ENCODE assay signal across 24 mouse cellular contexts in the genomic region with DNA sequence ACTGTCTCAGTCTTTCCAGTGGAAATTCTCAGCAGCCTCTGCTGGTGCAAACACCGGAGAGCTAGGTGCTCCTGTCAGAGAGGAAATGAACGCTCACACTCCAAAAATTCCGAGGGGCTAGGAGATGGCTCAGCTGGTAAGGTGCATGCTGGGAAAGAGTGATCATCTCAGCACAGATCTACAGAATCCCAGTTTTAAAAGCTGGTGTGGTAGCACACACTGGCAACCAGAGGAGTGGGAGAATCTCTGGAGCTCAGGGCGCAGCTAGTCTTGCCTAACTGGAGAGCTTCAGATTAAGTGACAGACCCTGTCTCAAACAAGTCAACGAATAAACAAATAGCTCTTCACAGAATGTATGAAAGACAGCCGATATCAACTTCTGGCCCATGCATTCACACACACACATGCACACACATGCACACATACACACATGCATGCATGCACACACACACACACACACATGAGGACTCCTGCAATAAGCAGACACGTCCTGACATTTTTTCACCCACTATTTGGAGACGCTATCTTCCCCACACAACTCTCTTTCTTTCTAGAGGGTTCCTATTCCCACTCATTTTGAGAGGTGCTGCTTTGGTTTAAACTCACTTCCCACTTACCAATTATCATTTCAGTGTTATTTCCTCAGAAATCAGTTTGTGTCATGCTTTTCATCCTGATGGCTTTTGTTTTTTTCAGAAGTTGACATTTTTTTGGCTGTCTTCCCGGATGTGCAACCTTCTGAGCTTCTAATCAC. TPM values are rescaled to one million over a fixed set of nuclear protein-coding genes. Genes with fewer than 3 reads are reported as not detected.
DNase-seq lines count a peak whose midpoint lies in the region; ATAC-seq and TF ChIP-seq lines count a peak whose summit lies in the region.
"Had no signal": no experiment of that assay in that cellular context is flagged by ENCODE, and none has a peak within 500 bp of the region (broad histone marks: within the 10 kb centered on the region; RNA-seq: fewer than 3 reads in every experiment).

No protein-coding gene starts in this region.

- H3K4me2 ChIP-seq in forebrain, embryonic 14.5 days (ENCODE audit: low read length): no peak overlapping the region
- no peak overlapping the region for H3K4me2 ChIP-seq in forebrain, embryonic 12.5 days
- H3K4me2 ChIP-seq: embryonic facial prominence, embryonic 13.5 days; heart, embryonic 12.5 days; hindbrain, embryonic 14.5 days; limb, embryonic 13.5 days; liver, embryonic 13.5 days; lung, embryonic 15.5 days; midbrain, embryonic 12.5 days; neural tube, embryonic 13.5 days had no signal

- TF ChIP-seq POLR2A in brain, embryonic 14.5 days (IDR thresholded peaks at IDR 0.05; ENCODE audit: borderline replicate concordance, extremely low read depth, insufficient read depth, insufficient read length, poor library complexity, severe bottlenecking): no peak

- H3K27ac ChIP-seq in forebrain, embryonic 14.5 days (ENCODE audit: low read depth, low read length): 0 out of 2 replicates have a peak overlapping the region, but pooled peaks have one; percentile 17
- H3K27ac ChIP-seq in forebrain, embryonic 12.5 days: no peak overlapping the region
- peak overlapping the region; percentile 33; the same call in 1 of the 2 replicates for H3K27ac ChIP-seq in layer of hippocampus, adult 2 months
- H3K27ac ChIP-seq in embryonic facial prominence, embryonic 10.5 days (replicated peaks): no peak overlapping the region
- H3K27ac ChIP-seq: embryonic facial prominence, embryonic 13.5 days; hindbrain, embryonic 14.5 days; limb, embryonic 13.5 days; liver, embryonic 13.5 days; lung, embryonic 15.5 days; midbrain, embryonic 12.5 days; neural tube, embryonic 13.5 days had no signal

- H3K36me3 ChIP-seq in forebrain, embryonic 14.5 days (ENCODE audit: control insufficient read depth, insufficient read depth, low read length): no peaks in the 10 kb centered on the region
- no peaks in the 10 kb centered on the region for H3K36me3 ChIP-seq in forebrain, embryonic 12.5 days (replicated peaks)
- no peaks in the 10 kb centered on the region for H3K36me3 ChIP-seq in embryonic facial prominence, embryonic 10.5 days (replicated peaks)
- H3K36me3 ChIP-seq: embryonic facial prominence, embryonic 13.5 days; G1E; heart, embryonic 12.5 days; limb, embryonic 13.5 days; liver, embryonic 13.5 days; lung, embryonic 15.5 days; midbrain, embryonic 12.5 days; neural tube, embryonic 13.5 days had no signal

- WGBS in forebrain, embryonic 14.5 days: 65% methylated on average over 9 of the region's 9 CpGs
- WGBS in forebrain, embryonic 12.5 days: 86% methylated on average over 9 of the region's 9 CpGs
- WGBS in embryonic facial prominence, embryonic 10.5 days: 88% methylated on average over 9 of the region's 9 CpGs

- TF ChIP-seq CTCF in layer of hippocampus, adult 2 months (conservative IDR thresholded peaks at IDR 0.05): no peak
- no peak for TF ChIP-seq CTCF in brain, embryonic 14.5 days (IDR thresholded peaks at IDR 0.05; ENCODE audit: borderline replicate concordance, extremely low read depth, insufficient read depth, insufficient read length)

- no peaks in the 10 kb centered on the region for H3K9me3 ChIP-seq in forebrain, embryonic 14.5 days (replicated peaks; ENCODE audit: control insufficient read depth, low read length)
- H3K9me3 ChIP-seq in forebrain, embryonic 12.5 days: no peaks in the 10 kb centered on the region
- peaks cover 4% of the 10 kb centered on the region; the same call in 1 of the 2 replicates for H3K9me3 ChIP-seq in embryonic facial prominence, embryonic 10.5 days
- H3K9me3 ChIP-seq: G1E; limb, embryonic 13.5 days; liver, embryonic 13.5 days; lung, embryonic 15.5 days; midbrain, embryonic 12.5 days; neural tube, embryonic 13.5 days had no signal

- H3K9ac ChIP-seq in forebrain, embryonic 14.5 days (ENCODE audit: low read length): no peak overlapping the region
- no peak overlapping the region for H3K9ac ChIP-seq in forebrain, embryonic 12.5 days
- H3K9ac ChIP-seq: embryonic facial prominence, embryonic 13.5 days; heart, embryonic 12.5 days; hindbrain, embryonic 14.5 days; limb, embryonic 13.5 days; liver, embryonic 13.5 days; lung, embryonic 15.5 days; midbrain, embryonic 12.5 days; neural tube, embryonic 13.5 days had no signal

- H3K27me3 ChIP-seq in forebrain, embryonic 14.5 days (replicated peaks; ENCODE audit: control insufficient read depth, insufficient read depth, low read length): no peaks in the 10 kb centered on the region
- no peaks in the 10 kb centered on the region for H3K27me3 ChIP-seq in forebrain, embryonic 12.5 days
- H3K27me3 ChIP-seq in embryonic facial prominence, embryonic 10.5 days (replicated peaks; ENCODE audit: low read depth, poor library complexity, severe bottlenecking): no peaks in the 10 kb centered on the region
- H3K27me3 ChIP-seq: embryonic facial prominence, embryonic 13.5 days; heart, embryonic 12.5 days; limb, embryonic 13.5 days; liver, embryonic 13.5 days; lung, embryonic 15.5 days; midbrain, embryonic 12.5 days; neural tube, embryonic 13.5 days had no signal

- peak; percentile 62 for DNase-seq in forebrain, embryonic 14.5 days (ENCODE audit: low spot score)
- DNase-seq in layer of hippocampus, adult 2 months (ENCODE audit: low spot score in 2 of 2): peak in 1 of 2 experiments; percentile 40
- DNase-seq in layer of hippocampus, adult 11-12 months (ENCODE audit: low spot score): no peak
- peak; percentile 69 for DNase-seq in 3T3-L1 (ENCODE audit: low read depth, low spot score)
- peak; percentile 72 for DNase-seq in brain, embryonic 14.5 days (ENCODE audit: low read depth)
- DNase-seq in embryonic facial prominence, embryonic 10.5 days (ENCODE audit: low spot score): no peak
- DNase-seq in yolk sac, embryonic 10.5 days (ENCODE audit: low spot score): no peak
- DNase-seq: adrenal gland, adult 2 months; cerebellum, adult 9-11 months; heart, postnatal 36 days; kidney, postnatal 10 days; liver, embryonic 13.5 days; right cerebral cortex, adult 18-20 months; thymus, postnatal 36 days had no signal

- H3K4me3 ChIP-seq in forebrain, embryonic 14.5 days (ENCODE audit: low read depth, low read length): no peak overlapping the region
- no peak overlapping the region for H3K4me3 ChIP-seq in forebrain, embryonic 12.5 days (replicated peaks)
- no peak overlapping the region for H3K4me3 ChIP-seq in layer of hippocampus, adult 2 months
- H3K4me3 ChIP-seq in embryonic facial prominence, embryonic 10.5 days: no peak overlapping the region
- H3K4me3 ChIP-seq: embryonic facial prominence, embryonic 13.5 days; heart, embryonic 12.5 days; limb, embryonic 13.5 days; liver, embryonic 13.5 days; lung, embryonic 15.5 days; midbrain, embryonic 12.5 days; neural tube, embryonic 13.5 days had no signal

- peak; percentile 29 for ATAC-seq in forebrain, embryonic 14.5 days
- ATAC-seq in forebrain, embryonic 12.5 days (ENCODE audit: low FRiP score): no peak
- ATAC-seq: intestine, postnatal 0 days had no signal

- no peaks in the 10 kb centered on the region for H3K4me1 ChIP-seq in forebrain, embryonic 14.5 days (ENCODE audit: control insufficient read depth, insufficient read depth, low read length)
- no peaks in the 10 kb centered on the region for H3K4me1 ChIP-seq in forebrain, embryonic 12.5 days
- H3K4me1 ChIP-seq in embryonic facial prominence, embryonic 10.5 days: 0 out of 2 replicates have a peak, but pooled peaks cover 3% of the 10 kb centered on the region
- H3K4me1 ChIP-seq: embryonic facial prominence, embryonic 13.5 days; limb, embryonic 13.5 days; midbrain, embryonic 12.5 days; neural tube, embryonic 13.5 days had no signal

RNA-seq across cellular contexts. Expression of a gene that starts 52.5 kb away (rescaled TPM):
- polyA plus RNA-seq in forebrain, embryonic 14.5 days (2014; fragmentation: Nextera tagmentation; extraction: Ambion mirVana): 0.29 TPM in 1 of 2 replicates, not detected in the other
- polyA plus RNA-seq in forebrain, embryonic 12.5 days (2016; fragmentation: Nextera tagmentation; extraction: Ambion mirVana): 0.24 TPM in 1 of 2 replicates, not detected in the other
- total RNA-seq in layer of hippocampus, adult 2 months (2021): 1 to 10 TPM; 1.0 to 1.3 TPM
- not detected in 2 replicates for polyA plus RNA-seq in brain, embryonic 14.5 days (2012; rRNA removed)
- polyA plus RNA-seq in embryonic facial prominence, embryonic 10.5 days (2016; fragmentation: Nextera tagmentation; extraction: Ambion mirVana): not detected in 2 replicates
- polyA plus RNA-seq: adrenal gland, adult 2 months; G1E; hindbrain, embryonic 14.5 days; intestine, postnatal 0 days; midbrain, embryonic 12.5 days; neural tube, embryonic 13.5 days had no signal

Comparison
In these comparisons a context has a peak if more than half of its experiments do, and no peak if none do; other contexts are left out.
1. H3K27ac ChIP-seq: peak in forebrain, embryonic 14.5 days (single experiment) and layer of hippocampus, adult 2 months (single experiment); none in forebrain, embryonic 12.5 days (single experiment) and embryonic facial prominence, embryonic 10.5 days (single experiment).
2. DNase-seq: peak in forebrain, embryonic 14.5 days (single experiment), 3T3-L1 (single experiment) and brain, embryonic 14.5 days (single experiment); none in layer of hippocampus, adult 11-12 months (single experiment), embryonic facial prominence, embryonic 10.5 days (single experiment) and yolk sac, embryonic 10.5 days (single experiment).